Mouse (Mus musculus) layer of hippocampus, adult 11-12 months (tissue): ENCODE data around the gene Zfp941.

Source experiments
- DNase-seq: peaks from one replicate; pipeline ENCODE4 v3.0.0; 2022; ENCODE audit warnings: low spot score

Gene Zfp941

GRCm38 (mm10) chr7:140840750-140841735 is 19.1 kb upstream of the Zfp941 start:
- DNase-seq, result no peak

- no peak for DNase-seq
These were observed 17.6 kb upstream of the Zfp941 start for GRCm38 (mm10) chr7:140839556-140839955.

GRCm38 (mm10) chr7:140836243-140837115 is 14.5 kb upstream of the Zfp941 start:
- DNase-seq, result peak; percentile 68

- DNase-seq, result no peak
These were observed 13.7 kb upstream of the Zfp941 start for GRCm38 (mm10) chr7:140835758-140836087.

GRCm38 (mm10) chr7:140834968-140835757 is 13.2 kb upstream of the Zfp941 start, which contains the start of gene Urah:
Gene Urah (plus strand): TSS chr7:140835018.
- no peak for DNase-seq

- DNase-seq, result no peak
These were observed 11.4 kb upstream of the Zfp941 start for GRCm38 (mm10) chr7:140833341-140833740.

- DNase-seq, result no peak
These were observed 9.5 kb upstream of the Zfp941 start for GRCm38 (mm10) chr7:140831447-140831846.

GRCm38 (mm10) chr7:140828171-140828881 is 6.3 kb upstream of the Zfp941 start:
- DNase-seq, result peak; percentile 69

DNA sequence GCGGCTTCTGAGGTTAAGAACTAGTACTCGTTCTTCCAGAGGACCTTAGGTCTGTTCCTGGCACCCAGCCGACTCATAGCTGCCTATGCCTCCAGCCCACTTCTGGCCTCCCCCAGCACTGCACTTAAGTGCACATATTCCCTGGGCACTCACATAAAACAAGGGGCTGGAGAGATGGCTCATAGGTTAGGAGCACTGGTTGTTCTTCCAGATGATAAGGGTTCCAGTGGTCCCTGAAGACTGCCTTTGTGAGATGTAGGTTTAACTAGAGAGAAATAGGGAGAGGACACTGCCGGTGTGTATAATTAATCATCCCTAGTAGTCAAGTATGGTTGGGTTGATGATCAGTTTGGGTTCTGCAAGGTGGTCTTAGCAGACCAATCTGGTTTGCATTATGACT is 753 bp upstream of the Zfp941 start:
- no peak for DNase-seq

DNA sequence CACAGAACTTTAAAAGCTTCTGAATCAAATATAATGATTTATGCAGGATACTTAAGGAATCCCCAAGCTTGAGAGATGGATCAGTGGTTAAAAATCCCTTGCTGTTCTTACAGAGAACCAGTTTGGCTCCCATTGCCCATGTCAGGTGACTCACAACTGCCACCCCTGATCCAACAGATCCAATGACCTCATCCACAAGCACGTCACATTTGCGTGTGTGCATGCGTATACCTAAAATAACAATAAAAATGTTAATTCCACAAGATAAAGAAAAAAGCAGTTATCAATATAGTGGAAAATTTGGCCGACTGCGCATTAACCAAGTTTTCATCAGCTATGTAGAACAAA is 699 bp downstream of the Zfp941 start:
- DNase-seq, result no peak

- no peak for DNase-seq
These were observed 1.8 kb downstream of the Zfp941 start for GRCm38 (mm10) chr7:140820173-140820572.

DNA sequence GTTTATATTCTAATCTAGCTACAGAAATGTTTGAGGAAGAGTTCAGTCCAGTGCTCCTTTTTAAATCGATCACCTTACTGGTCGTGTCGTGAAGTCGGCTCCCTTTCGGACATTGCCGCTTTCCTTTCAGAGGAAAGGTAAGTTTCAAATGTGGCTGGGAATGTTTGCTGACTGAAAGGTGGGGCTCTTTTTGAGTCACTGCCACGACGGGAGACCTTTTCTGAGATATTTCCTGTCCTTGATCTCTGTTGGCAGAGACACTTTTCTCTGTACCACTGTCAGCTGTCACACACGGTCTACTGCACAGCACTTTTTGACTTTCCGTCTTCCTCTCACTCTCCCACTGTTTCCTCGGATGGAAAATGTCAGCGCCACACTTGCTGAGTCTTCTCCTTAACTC is 9.1 kb downstream of the Zfp941 start:
- no peak for DNase-seq

DNA sequence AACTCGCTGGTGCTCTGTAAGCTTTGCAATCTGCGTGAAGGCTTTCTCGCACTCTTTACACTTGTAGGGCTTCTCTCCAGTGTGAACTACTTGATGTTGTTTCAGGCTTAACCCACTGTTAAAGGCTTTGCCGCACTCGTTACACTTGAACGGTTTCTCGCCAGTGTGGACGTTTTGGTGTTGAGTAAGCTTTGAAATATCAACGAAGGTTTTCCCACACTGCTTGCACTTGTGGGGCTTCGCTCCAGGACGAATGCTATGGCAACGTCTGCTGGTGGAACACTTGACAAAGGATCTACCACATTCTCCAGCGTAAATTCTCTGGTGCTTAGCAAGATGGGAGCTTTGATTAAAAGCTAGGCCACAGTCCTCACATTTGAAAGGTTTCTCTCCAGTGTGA is 10.3 kb downstream of the Zfp941 start:
- peak; percentile 47 for DNase-seq

- no peak for DNase-seq
These were observed 11.5 kb downstream of the Zfp941 start for GRCm38 (mm10) chr7:140810496-140810895.

GRCm38 (mm10) chr7:140805704-140806103 is 16.3 kb downstream of the Zfp941 start:
- peak; percentile 79 for DNase-seq

DNA sequence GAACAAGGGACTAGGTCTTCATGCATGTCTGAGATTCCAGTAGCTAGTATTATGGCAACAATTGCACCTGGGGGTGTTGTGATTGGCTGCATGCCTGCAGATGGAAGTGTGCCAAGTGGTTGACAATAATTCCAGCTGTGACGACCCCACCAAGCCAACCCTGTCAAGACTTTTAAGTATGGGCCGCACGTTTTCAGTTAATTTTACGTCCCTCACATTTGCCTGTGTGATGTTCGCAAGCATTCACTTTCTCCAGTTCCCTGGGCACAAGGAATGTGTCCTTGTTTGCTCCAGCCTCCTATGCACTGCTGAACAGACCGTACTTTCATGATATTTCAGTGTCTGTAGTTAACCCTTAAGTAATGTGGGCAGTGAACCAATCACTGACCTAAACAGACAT is 19.3 kb downstream of the Zfp941 start:
- no peak for DNase-seq

DNA sequence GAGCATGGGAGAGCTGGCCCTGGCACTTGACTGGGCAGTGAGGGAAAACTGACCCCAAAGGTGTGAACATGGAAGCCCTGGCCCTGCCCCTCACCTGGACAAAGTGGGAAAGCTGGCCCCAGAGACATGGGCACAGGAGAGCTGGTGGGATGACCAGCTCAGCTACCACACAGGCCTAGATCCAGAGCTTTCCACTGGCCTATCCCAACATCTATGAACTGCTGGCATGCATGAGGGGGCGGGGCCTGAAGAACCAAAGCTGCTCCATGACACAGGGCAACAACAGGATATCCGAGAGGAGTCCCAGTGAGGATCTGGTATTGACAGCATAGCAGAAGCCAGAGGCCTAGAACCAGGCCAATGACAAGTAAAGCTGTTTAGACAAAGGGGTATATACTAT is 23.8 kb downstream of the Zfp941 start:
- DNase-seq, result no peak

DNA sequence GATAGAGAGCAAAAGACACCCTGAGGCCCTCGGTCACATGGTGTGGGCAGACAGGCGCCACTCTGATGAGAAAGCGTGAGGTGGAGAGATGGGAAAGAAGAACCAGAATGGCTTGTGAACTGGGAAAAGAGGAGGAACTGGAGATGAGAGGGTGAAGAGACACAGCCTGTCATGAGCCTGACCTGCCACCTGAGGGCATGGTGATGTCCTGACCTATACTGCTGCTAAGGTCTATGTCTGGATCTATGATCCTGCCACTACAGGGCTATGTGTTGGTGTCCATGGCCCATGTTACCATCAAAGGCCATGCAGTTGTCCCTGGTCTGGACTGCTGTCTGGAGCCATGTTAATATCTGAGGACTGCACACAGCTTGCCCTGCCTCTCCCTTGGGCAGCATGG is 24.4 kb downstream of the Zfp941 start:
- no peak for DNase-seq

- no peak for DNase-seq
These were observed 28.4 kb downstream of the Zfp941 start for GRCm38 (mm10) chr7:140793541-140793940.

- no peak for DNase-seq
These were observed 33.9 kb downstream of the Zfp941 start for GRCm38 (mm10) chr7:140788053-140788435.

- no peak for DNase-seq
These were observed 34.4 kb downstream of the Zfp941 start, which contains the start of gene Syce1 for GRCm38 (mm10) chr7:140787406-140788052. Gene Syce1 (minus strand): TSS chr7:140787852.
